Mouse (Mus musculus) thymus, adult 2 months (tissue): ENCODE measurements around the gene Fxyd4.

Experiments used
- CTCF ChIP-seq: fragments of 200-500 bp; IDR thresholded peaks from 2 replicates; pipeline ENCODE4 v1.5.1; 2012; ENCODE audit warnings: mild to moderate bottlenecking, control low read depth, low read length, moderate library complexity, borderline replicate concordance; ENCODE audit not compliant: control insufficient read depth, poor library complexity, insufficient read depth; ENCODE audit errors: extremely low read depth
- POLR2A ChIP-seq: fragments of 200-500 bp; IDR thresholded peaks from 2 replicates; pipeline ENCODE4 v1.6.1; 2012; ENCODE audit warnings: mild to moderate bottlenecking, low read length, control low read depth, moderate library complexity; ENCODE audit not compliant: control insufficient read depth, poor library complexity, insufficient read depth; ENCODE audit errors: extremely low read depth

DNA sequence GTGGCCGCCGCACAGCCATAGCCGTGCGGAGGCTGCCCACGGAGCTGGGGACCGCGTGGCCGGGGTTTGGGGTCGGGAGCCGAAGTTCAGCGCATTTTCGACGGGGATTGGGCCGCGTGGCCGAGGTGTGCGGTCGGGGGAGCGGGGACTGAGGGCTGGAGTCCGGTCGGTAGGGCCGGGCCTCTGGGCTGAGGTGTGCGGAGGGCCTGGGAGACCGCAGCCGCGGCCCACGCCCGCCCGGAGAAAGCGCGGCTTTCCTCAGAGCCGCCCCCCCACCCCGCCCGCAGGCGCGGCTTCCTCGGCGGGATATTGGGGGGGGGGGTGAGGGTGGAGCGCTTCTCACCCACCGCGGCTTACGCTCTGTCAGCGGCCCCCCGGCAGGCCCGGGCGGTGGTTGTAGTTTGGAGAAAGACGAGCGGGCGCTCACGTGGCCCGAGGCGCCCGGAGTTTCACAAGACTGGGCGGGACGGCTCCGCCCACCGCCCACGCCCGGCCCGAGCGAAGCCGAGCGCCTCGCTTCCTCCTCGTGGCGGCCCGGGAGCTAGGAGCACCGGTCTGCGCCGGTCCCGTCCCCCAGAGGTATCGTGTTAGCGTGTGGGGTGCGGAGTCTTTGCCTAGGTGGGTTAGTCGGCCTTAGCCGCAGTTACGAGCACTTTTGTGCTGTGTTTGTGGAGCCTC is 30.1 kb downstream of the Fxyd4 start:
- TF ChIP-seq POLR2A (peak; percentile 23; the same call in 1 of the 2 replicates), CTCF (no peak)
